Mouse (Mus musculus): ENCODE data around the gene Fam222b. TPM values are rescaled to one million over a fixed set of nuclear protein-coding genes. Genes with fewer than 3 reads are reported as not detected.

The Fam222b gene
- polyA plus RNA-seq, 1 experiment from 2014 or later: 15.2 TPM

DNA sequence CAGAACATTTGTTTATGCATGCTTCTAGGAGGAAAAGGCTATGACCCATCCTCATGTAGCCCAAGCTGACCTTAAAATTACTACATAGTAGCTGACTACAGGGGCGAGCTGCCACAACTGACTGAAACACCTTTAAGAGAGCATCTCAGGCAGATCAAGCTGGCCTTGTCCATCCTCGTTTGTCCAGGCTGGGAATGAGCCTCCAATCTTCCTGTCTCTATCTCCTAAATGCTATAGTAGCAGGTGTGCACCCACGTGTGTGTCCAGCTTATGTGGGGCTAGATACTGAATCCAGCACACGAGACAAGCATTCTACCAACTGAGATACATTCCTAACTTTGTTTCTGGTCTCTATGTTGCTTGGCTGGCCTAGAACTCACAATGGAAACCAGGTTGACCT lies 19.8 kb upstream of the Fam222b start:
- 89% methylated on average over 4 of the region's 4 CpGs for WGBS
- no peak for ATAC-seq (ENCODE audit: insufficient number of reproducible peaks, insufficient read depth, low FRiP score, low read depth)
- Histone ChIP-seq H3K27me3 (ENCODE audit: control insufficient read depth, insufficient read depth, low read length) (no peaks in the 10 kb centered on the region), H3K9ac (replicated peaks; ENCODE audit: low read depth, low read length) (no peak overlapping the region), H3K4me2 (replicated peaks; ENCODE audit: low read depth, low read length) (no peak overlapping the region), H3K4me3 (ENCODE audit: low read depth, low read length) (no peak overlapping the region), H3K9me3 (ENCODE audit: control insufficient read depth, low read depth, low read length) (no peaks in the 10 kb centered on the region), H3K27ac (ENCODE audit: low read length) (no peak overlapping the region), H3K36me3 (ENCODE audit: control insufficient read depth, insufficient read depth, low read length) (peaks cover 28% of the 10 kb centered on the region), H3K4me1 (ENCODE audit: control insufficient read depth, insufficient read depth, low read length) (peaks cover 6% of the 10 kb centered on the region)

GRCm38 (mm10) chr11:78079961-78080921 lies 14.2 kb upstream of the Fam222b start, which contains the start of gene Eral1:
TSS of gene Eral1 (minus strand) at chr11:78080383.
- Histone ChIP-seq H3K36me3 (ENCODE audit: control insufficient read depth, insufficient read depth, low read length) (peaks cover 13% of the 10 kb centered on the region), H3K4me1 (ENCODE audit: control insufficient read depth, insufficient read depth, low read length) (peaks cover 6% of the 10 kb centered on the region), H3K27me3 (ENCODE audit: control insufficient read depth, insufficient read depth, low read length) (no peaks in the 10 kb centered on the region), H3K9ac (replicated peaks; ENCODE audit: low read depth, low read length) (peak within 1 kb of the TSS; percentile 76), H3K4me3 (ENCODE audit: low read depth, low read length) (peak within 1 kb of the TSS; percentile 85), H3K27ac (ENCODE audit: low read length) (0 out of 2 replicates have a peak within 1 kb of the TSS, but pooled peaks have one; percentile 49), H3K4me2 (replicated peaks; ENCODE audit: low read depth, low read length) (peak within 1 kb of the TSS; percentile 78), H3K9me3 (ENCODE audit: control insufficient read depth, low read depth, low read length) (no peaks in the 10 kb centered on the region)
- ATAC-seq (ENCODE audit: insufficient number of reproducible peaks, insufficient read depth, low FRiP score, low read depth): peak; percentile 92; the same call in 1 of the 2 replicates
- 1% methylated on average over 42 of the region's 42 CpGs for WGBS

DNA sequence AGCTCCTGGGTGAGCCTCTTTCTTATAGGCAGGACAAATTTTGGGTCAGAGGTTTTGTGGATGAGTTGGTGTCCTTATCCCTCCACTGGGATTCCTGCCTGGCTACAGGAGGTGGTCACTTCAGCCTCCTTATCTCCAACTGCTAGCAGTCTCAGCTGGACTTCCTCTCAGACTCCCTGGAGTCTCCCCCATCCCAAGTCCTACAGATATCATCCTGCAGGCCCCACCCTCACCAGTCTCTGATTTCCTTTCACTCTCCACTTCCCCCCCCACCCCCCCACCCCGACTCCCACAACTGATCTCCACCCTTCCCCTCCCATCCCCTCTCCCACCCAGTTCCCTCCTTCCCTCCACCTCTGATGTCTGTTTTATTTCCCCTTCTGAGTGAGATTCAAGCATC lies 10.9 kb upstream of the Fam222b start:
- no peaks in the 10 kb centered on the region for H3K36me3 ChIP-seq (ENCODE audit: control insufficient read depth, insufficient read depth, low read length)
- ATAC-seq (ENCODE audit: insufficient number of reproducible peaks, insufficient read depth, low FRiP score, low read depth): no peak
- no peak overlapping the region for H3K4me2 ChIP-seq (replicated peaks; ENCODE audit: low read depth, low read length)
- no peak overlapping the region for H3K4me3 ChIP-seq (ENCODE audit: low read depth, low read length)
- H3K9me3 ChIP-seq (ENCODE audit: control insufficient read depth, low read depth, low read length): no peaks in the 10 kb centered on the region
- no peaks in the 10 kb centered on the region for H3K27me3 ChIP-seq (ENCODE audit: control insufficient read depth, insufficient read depth, low read length)
- no peak overlapping the region for H3K9ac ChIP-seq (replicated peaks; ENCODE audit: low read depth, low read length)
- peaks cover 6% of the 10 kb centered on the region for H3K4me1 ChIP-seq (ENCODE audit: control insufficient read depth, insufficient read depth, low read length)
- WGBS: 44% methylated on average over 1 of the region's 1 CpGs
- no peak overlapping the region for H3K27ac ChIP-seq (ENCODE audit: low read length)

DNA sequence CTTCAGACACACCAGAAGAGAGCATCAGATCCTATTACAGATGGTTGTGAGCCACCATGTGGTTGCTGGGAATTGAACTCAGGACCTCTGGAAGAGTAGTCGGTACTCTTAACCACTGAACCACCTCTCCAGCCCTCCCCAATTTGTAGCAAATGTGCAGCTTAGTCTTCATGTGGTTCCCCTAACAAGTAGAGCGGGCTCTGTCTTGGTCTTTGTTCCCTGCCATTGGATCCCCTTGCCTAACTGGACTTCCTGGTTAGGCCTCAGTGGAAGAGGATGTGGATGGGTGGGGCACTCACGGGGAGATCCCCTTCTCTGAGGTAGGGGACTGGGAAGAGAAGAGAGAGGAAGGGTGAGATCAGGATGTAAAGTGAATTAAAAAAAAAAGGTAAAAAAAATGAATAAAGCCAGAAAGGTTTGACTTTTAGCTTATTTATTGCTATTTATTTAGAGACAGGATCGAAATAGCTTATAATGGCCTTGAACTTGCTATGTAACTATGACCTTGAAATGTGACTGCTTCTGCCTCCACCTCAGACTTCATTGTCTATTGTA lies 7.5 kb upstream of the Fam222b start:
- no peaks in the 10 kb centered on the region for H3K9me3 ChIP-seq (ENCODE audit: control insufficient read depth, low read depth, low read length)
- H3K4me1 ChIP-seq (ENCODE audit: control insufficient read depth, insufficient read depth, low read length): no peaks in the 10 kb centered on the region
- WGBS: 73% methylated on average over 4 of the region's 4 CpGs
- ATAC-seq (ENCODE audit: insufficient number of reproducible peaks, insufficient read depth, low FRiP score, low read depth): no peak
- H3K36me3 ChIP-seq (ENCODE audit: control insufficient read depth, insufficient read depth, low read length): no peaks in the 10 kb centered on the region
- no peaks in the 10 kb centered on the region for H3K27me3 ChIP-seq (ENCODE audit: control insufficient read depth, insufficient read depth, low read length)
- no peak overlapping the region for H3K4me2 ChIP-seq (replicated peaks; ENCODE audit: low read depth, low read length)
- no peak overlapping the region for H3K27ac ChIP-seq (ENCODE audit: low read length)
- no peak overlapping the region for H3K4me3 ChIP-seq (ENCODE audit: low read depth, low read length)
- H3K9ac ChIP-seq (replicated peaks; ENCODE audit: low read depth, low read length): no peak overlapping the region

DNA sequence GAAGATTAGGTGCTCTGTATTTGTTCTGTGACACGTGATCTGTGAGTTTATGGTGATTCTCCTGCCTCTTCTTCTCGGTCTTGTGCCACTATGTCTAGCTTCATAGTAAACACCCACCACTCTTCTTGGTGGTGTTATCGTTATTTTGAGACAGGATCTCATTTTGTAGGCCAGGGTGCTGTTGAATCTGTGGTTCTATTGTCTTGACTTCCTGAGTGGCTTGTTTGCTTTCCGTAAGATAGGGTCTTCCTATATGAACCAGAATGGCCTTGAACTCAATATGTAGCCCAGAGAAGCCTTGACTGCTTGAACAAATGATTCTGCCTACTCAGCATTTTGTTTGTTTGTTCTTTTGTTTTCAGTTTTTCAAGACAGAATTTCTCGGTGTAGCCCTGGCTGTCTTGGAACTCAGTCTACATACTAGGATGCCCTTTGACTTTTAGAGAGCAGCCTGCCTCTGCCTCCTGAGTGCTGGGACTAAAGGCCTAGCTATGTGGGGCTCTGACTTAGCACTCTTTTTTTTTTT lies 6.6 kb upstream of the Fam222b start:
- Histone ChIP-seq H3K9me3 (ENCODE audit: control insufficient read depth, low read depth, low read length) (no peaks in the 10 kb centered on the region), H3K4me3 (ENCODE audit: low read depth, low read length) (no peak overlapping the region), H3K27ac (ENCODE audit: low read length) (no peak overlapping the region), H3K9ac (replicated peaks; ENCODE audit: low read depth, low read length) (no peak overlapping the region), H3K4me2 (replicated peaks; ENCODE audit: low read depth, low read length) (no peak overlapping the region), H3K27me3 (ENCODE audit: control insufficient read depth, insufficient read depth, low read length) (no peaks in the 10 kb centered on the region), H3K4me1 (ENCODE audit: control insufficient read depth, insufficient read depth, low read length) (no peaks in the 10 kb centered on the region), H3K36me3 (ENCODE audit: control insufficient read depth, insufficient read depth, low read length) (no peaks in the 10 kb centered on the region)
- 77% methylated on average over 5 of the region's 5 CpGs for WGBS
- ATAC-seq (ENCODE audit: insufficient number of reproducible peaks, insufficient read depth, low FRiP score, low read depth): no peak

GRCm38 (mm10) chr11:78094137-78094503 lies 340 bp upstream of the Fam222b start:
- WGBS: 52% methylated on average over 11 of the region's 11 CpGs
- Histone ChIP-seq H3K4me3 (ENCODE audit: low read depth, low read length) (peak overlapping the region; percentile 81), H3K36me3 (ENCODE audit: control insufficient read depth, insufficient read depth, low read length) (no peaks in the 10 kb centered on the region), H3K9me3 (ENCODE audit: control insufficient read depth, low read depth, low read length) (no peaks in the 10 kb centered on the region), H3K9ac (replicated peaks; ENCODE audit: low read depth, low read length) (peak overlapping the region; percentile 77; the same call in 1 of the 2 replicates), H3K4me2 (replicated peaks; ENCODE audit: low read depth, low read length) (peak overlapping the region; percentile 65), H3K27me3 (ENCODE audit: control insufficient read depth, insufficient read depth, low read length) (no peaks in the 10 kb centered on the region), H3K4me1 (ENCODE audit: control insufficient read depth, insufficient read depth, low read length) (peaks cover 17% of the 10 kb centered on the region), H3K27ac (ENCODE audit: low read length) (peak overlapping the region; percentile 45; the same call in 1 of the 2 replicates)
- ATAC-seq (ENCODE audit: insufficient number of reproducible peaks, insufficient read depth, low FRiP score, low read depth): no peak

DNA sequence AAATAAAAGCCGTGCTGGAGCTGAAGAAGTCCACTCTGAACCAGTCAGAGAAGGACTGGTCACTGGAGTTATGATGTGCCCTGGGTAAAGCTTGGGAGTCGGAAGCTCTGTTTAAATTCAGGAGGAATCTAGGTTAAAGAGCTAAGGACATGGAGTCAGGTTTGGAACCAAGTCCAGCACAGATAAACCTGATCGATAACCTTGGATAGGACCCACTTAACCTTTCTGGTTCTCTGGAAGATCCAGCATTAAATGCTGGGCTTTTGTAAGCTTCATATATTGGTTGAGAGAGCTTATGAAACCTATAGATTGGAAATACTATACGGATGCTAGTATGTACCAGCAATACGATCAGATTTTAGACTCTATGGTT lies 670 bp downstream of the Fam222b start:
- peak overlapping the region; percentile 77 for H3K9ac ChIP-seq (replicated peaks; ENCODE audit: low read depth, low read length)
- H3K27ac ChIP-seq (ENCODE audit: low read length): peak overlapping the region; percentile 63; the same call in 1 of the 2 replicates
- 0 out of 2 replicates have a peak, but pooled peaks have one; percentile 18 for ATAC-seq (ENCODE audit: insufficient number of reproducible peaks, insufficient read depth, low FRiP score, low read depth)
- no peaks in the 10 kb centered on the region for H3K9me3 ChIP-seq (ENCODE audit: control insufficient read depth, low read depth, low read length)
- peaks cover 17% of the 10 kb centered on the region for H3K4me1 ChIP-seq (ENCODE audit: control insufficient read depth, insufficient read depth, low read length)
- H3K36me3 ChIP-seq (ENCODE audit: control insufficient read depth, insufficient read depth, low read length): no peaks in the 10 kb centered on the region; the same call in 1 of the 2 replicates
- peak overlapping the region; percentile 81 for H3K4me3 ChIP-seq (ENCODE audit: low read depth, low read length)
- 21% methylated on average over 5 of the region's 5 CpGs for WGBS
- peak overlapping the region; percentile 65 for H3K4me2 ChIP-seq (replicated peaks; ENCODE audit: low read depth, low read length)
- no peaks in the 10 kb centered on the region for H3K27me3 ChIP-seq (ENCODE audit: control insufficient read depth, insufficient read depth, low read length)

GRCm38 (mm10) chr11:78097077-78097476 lies 2.6 kb downstream of the Fam222b start:
- ATAC-seq (ENCODE audit: insufficient number of reproducible peaks, insufficient read depth, low FRiP score, low read depth): no peak
- Histone ChIP-seq H3K27me3 (ENCODE audit: control insufficient read depth, insufficient read depth, low read length) (no peaks in the 10 kb centered on the region), H3K4me2 (replicated peaks; ENCODE audit: low read depth, low read length) (no peak overlapping the region; the same call in 1 of the 2 replicates), H3K36me3 (ENCODE audit: control insufficient read depth, insufficient read depth, low read length) (peaks cover 2% of the 10 kb centered on the region; the same call in 1 of the 2 replicates), H3K9me3 (ENCODE audit: control insufficient read depth, low read depth, low read length) (no peaks in the 10 kb centered on the region), H3K4me3 (ENCODE audit: low read depth, low read length) (0 out of 2 replicates have a peak overlapping the region, but pooled peaks have one; percentile 3), H3K4me1 (ENCODE audit: control insufficient read depth, insufficient read depth, low read length) (peaks cover 17% of the 10 kb centered on the region), H3K27ac (ENCODE audit: low read length) (no peak overlapping the region), H3K9ac (replicated peaks; ENCODE audit: low read depth, low read length) (peak overlapping the region; percentile 18; the same call in 1 of the 2 replicates)
- WGBS: 58% methylated on average over 3 of the region's 3 CpGs

Data from stomach, embryonic 14.5 days (tissue).